ENCODE assay signal across 8 mouse cellular contexts in the genomic region with DNA sequence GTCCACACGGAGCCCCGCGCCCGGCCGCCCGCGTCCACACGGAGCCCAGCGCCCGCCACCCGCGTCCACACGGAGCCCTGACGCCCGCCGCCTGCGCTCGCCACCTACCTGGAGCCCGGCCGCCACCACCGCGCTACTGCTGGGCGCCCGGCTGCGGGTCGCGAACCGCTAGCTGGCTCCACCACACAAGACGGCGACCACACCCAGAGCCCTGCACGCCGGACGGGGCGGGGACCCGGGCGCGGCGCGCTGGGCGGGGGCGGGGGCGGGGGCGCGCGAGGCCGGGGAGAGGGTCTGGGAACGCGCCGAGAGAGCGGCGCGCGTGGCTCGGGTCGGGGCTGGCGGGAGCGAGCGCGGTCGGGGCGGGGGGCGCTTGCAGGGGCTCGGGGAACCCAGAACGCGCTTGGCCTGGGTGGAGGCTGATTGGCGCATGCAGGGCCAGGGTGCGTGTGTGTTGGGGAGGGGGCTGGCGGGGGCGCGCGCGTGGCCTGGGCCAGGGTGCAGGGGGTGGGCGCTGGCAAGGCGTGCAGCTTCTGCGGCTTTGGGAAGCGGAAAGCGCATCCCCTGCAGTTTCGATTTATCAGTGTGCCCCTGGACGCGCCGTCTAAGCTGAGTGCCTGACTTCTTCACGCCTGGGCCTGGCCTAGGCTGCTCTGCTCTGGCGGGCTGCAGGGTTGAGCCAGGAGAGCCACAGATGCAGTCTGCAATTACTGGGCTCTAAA. TPM values are rescaled to one million over a fixed set of nuclear protein-coding genes. Genes with fewer than 3 reads are reported as not detected.
DNase-seq lines count a peak whose midpoint lies in the region; ATAC-seq and TF ChIP-seq lines count a peak whose summit lies in the region.

A gene (minus strand): TSS at position 255 of the 722 bp plus-strand sequence.

- H3K27me3 ChIP-seq in MEL (ENCODE audit: control insufficient read depth in 1 of 2, insufficient read depth in 2 of 2, low read length in 2 of 2), result no peaks in the 10 kb centered on the region
- H3K27me3 ChIP-seq in hindbrain, embryonic 13.5 days, result no peaks in the 10 kb centered on the region

- WGBS in hindbrain, embryonic 13.5 days, result under 1% methylated on average over 51 of the region's 83 CpGs
- WGBS in macrophage (ENCODE audit: missing documents), result 2% methylated on average over 68 of the region's 83 CpGs

- peak; percentile 39 to 70; a peak in 3 of 4 replicates for TF ChIP-seq POLR2A in MEL (IDR thresholded peaks at IDR 0.05; ENCODE audit: control insufficient read depth in 1 of 2, insufficient read depth in 1 of 2, low read depth in 1 of 2, low read length in 2 of 2, poor library complexity in 1 of 2)

- H3K27ac ChIP-seq in MEL (ENCODE audit: control insufficient read depth, low read depth, low read length) (peak within 1 kb of the TSS; percentile 40), macrophage (no peak within 1 kb of the TSS)
- H3K27ac ChIP-seq in hindbrain, embryonic 13.5 days, result peak within 1 kb of the TSS; percentile 83

- ATAC-seq in hindbrain, embryonic 13.5 days (ENCODE audit: low FRiP score), result peak; percentile 94
- no peak for ATAC-seq in monocyte, adult 5-6 weeks (replicated peaks; ENCODE audit: insufficient number of reproducible peaks, low FRiP score, low TSS enrichment, poor library complexity, severe bottlenecking)

- peak within 1 kb of the TSS; percentile 54 for H3K4me2 ChIP-seq in hindbrain, embryonic 13.5 days

- peak within 1 kb of the TSS; percentile 90 for H3K9ac ChIP-seq in MEL (ENCODE audit: control insufficient read depth, low read depth, low read length, poor library complexity, severe bottlenecking)
- peak within 1 kb of the TSS; percentile 76 for H3K9ac ChIP-seq in hindbrain, embryonic 13.5 days

- TF ChIP-seq RAD21 in MEL (IDR thresholded peaks at IDR 0.05; ENCODE audit: low read depth, low read length), result no peak

- H3K4me3 ChIP-seq in MEL (ENCODE audit: control insufficient read depth in 1 of 2, insufficient read depth in 1 of 2, low read depth in 2 of 2, low read length in 2 of 2) (peak within 1 kb of the TSS; percentile 88 to 99), macrophage (ENCODE audit: inconsistent target) (peak within 1 kb of the TSS; percentile 38)
- H3K4me3 ChIP-seq in hindbrain, embryonic 13.5 days, result peak within 1 kb of the TSS; percentile 66

- H3K79me2 ChIP-seq in MEL (ENCODE audit: control insufficient read depth, insufficient read depth, low read length, poor library complexity), result peaks cover 15% of the 10 kb centered on the region
- H3K79me2 ChIP-seq in macrophage (ENCODE audit: inconsistent target), result no peaks in the 10 kb centered on the region

- TF ChIP-seq CTCF in MEL (IDR thresholded peaks at IDR 0.05 in 2 of 3, conservative IDR thresholded peaks at IDR 0.05 in 1 of 3; ENCODE audit: control insufficient read depth in 1 of 3, insufficient read depth in 1 of 3, low read depth in 2 of 3, low read length in 3 of 3, poor library complexity in 1 of 3, severe bottlenecking in 1 of 3), result no peak

- H3K36me3 ChIP-seq in MEL (ENCODE audit: control insufficient read depth in 1 of 2, insufficient read depth in 2 of 2, low read length in 2 of 2) (peaks cover 0 to 31% of the 10 kb centered on the region in 2 experiments; a peak in 2 of 4 replicates), macrophage (ENCODE audit: inconsistent target) (no peaks in the 10 kb centered on the region)
- H3K36me3 ChIP-seq in hindbrain, embryonic 13.5 days, result no peaks in the 10 kb centered on the region; the same call in 1 of the 2 replicates

- DNase-seq in MEL (ENCODE audit: low read depth, low spot score), result peak; percentile 71
- peak; percentile 61 to 78 for DNase-seq in adrenal gland, postnatal 36 days
- DNase-seq in forelimb bud, embryonic 11.5 days (ENCODE audit: low read depth, low spot score), result peak; percentile 68
- no peak for DNase-seq in left cerebral cortex, adult 8-10 months (ENCODE audit: low spot score in 2 of 2)
- peak; percentile 80 for DNase-seq in right cerebral cortex, postnatal 4 days

- H3K9me3 ChIP-seq in MEL (replicated peaks; ENCODE audit: insufficient read depth, low read length), result no peaks in the 10 kb centered on the region
- no peaks in the 10 kb centered on the region for H3K9me3 ChIP-seq in hindbrain, embryonic 13.5 days

- TF ChIP-seq EP300 in MEL (IDR thresholded peaks at IDR 0.05; ENCODE audit: low read depth in 1 of 2, low read length in 2 of 2), result no peak; a peak in 1 of 4 replicates

- peaks cover 14 to 21% of the 10 kb centered on the region in 2 experiments for H3K4me1 ChIP-seq in MEL (ENCODE audit: control insufficient read depth in 1 of 2, insufficient read depth in 2 of 2, low read length in 2 of 2)
- H3K4me1 ChIP-seq in hindbrain, embryonic 13.5 days (replicated peaks), result peaks cover 19% of the 10 kb centered on the region

TF ChIP-seq in MEL, 35 proteins besides CTCF, POLR2A, EP300 and RAD21:
- TF ChIP-seq MAFK (IDR thresholded peaks at IDR 0.05; ENCODE audit: borderline replicate concordance, low read depth, low read length) (no peak), HCFC1 (IDR thresholded peaks at IDR 0.05; ENCODE audit: low read depth, low read length) (0 out of 2 replicates have a peak, but pooled peaks have one; percentile 24), TCF12 (IDR thresholded peaks at IDR 0.05; ENCODE audit: low read depth, low read length) (peak; percentile 31; the same call in 1 of the 2 replicates), NELFE (IDR thresholded peaks at IDR 0.05; ENCODE audit: low read depth, low read length) (peak; percentile 48; the same call in 1 of the 2 replicates), CHD1 (IDR thresholded peaks at IDR 0.05; ENCODE audit: low read depth, low read length) (no peak), GATA1 (IDR thresholded peaks at IDR 0.05; ENCODE audit: low read depth, low read length) (no peak), USF2 (IDR thresholded peaks at IDR 0.05; ENCODE audit: borderline replicate concordance in 1 of 2, insufficient read depth in 1 of 2, low read depth in 1 of 2, low read length in 2 of 2) (no peak), SMC3 (IDR thresholded peaks at IDR 0.05; ENCODE audit: low read depth, low read length) (no peak), MYB (IDR thresholded peaks at IDR 0.05; ENCODE audit: low read depth, low read length) (no peak), MXI1 (IDR thresholded peaks at IDR 0.05; ENCODE audit: low read depth, low read length) (peak; percentile 73), TAL1 (IDR thresholded peaks at IDR 0.05; ENCODE audit: low read length) (no peak), ZMIZ1 (IDR thresholded peaks at IDR 0.05; ENCODE audit: low read depth, low read length) (0 out of 2 replicates have a peak, but pooled peaks have one; percentile 51), SIN3A (IDR thresholded peaks at IDR 0.05; ENCODE audit: low read length) (peak; percentile 43; the same call in 1 of the 2 replicates)

RNA-seq across cellular contexts. Expression of the gene that starts here (rescaled TPM):
- 61.2 and 62.4 TPM in 2 replicates for total RNA-seq in MEL (2012; rRNA removed)
- 10 to 100 TPM in 1 of 2 experiments, not detected in 1; 49.5 TPM for polyA plus RNA-seq in MEL (2012; ENCODE audit: insufficient read depth in 1 of 2, insufficient read length in 2 of 2, low read depth in 1 of 2, low replicate concordance in 2 of 2, missing spikeins in 1 of 2)
- total RNA-seq in adrenal gland, postnatal 36 days (2021), result 10 to 100 TPM; 42.2 to 79.8 TPM
- polyA plus RNA-seq in hindbrain, embryonic 13.5 days (2015; fragmentation: Nextera tagmentation; extraction: Ambion mirVana), result 79.5 and 80.8 TPM in 2 replicates
- total RNA-seq in left cerebral cortex, adult 8-10 months (2022), result 10 to 100 TPM; 25.6 to 41.5 (median 36.0) TPM
- 100 to 1,000 TPM in 1 of 26 experiments, 10 to 100 TPM in 21, 1 to 10 TPM in 4; 3.9 to 319 (median 21.7) TPM for total RNA-seq in macrophage (2018; cell fraction: chromatin; rRNA removed)
- 10 to 100 TPM in 9 of 26 experiments, 1 to 10 TPM in 17; 3.1 to 21.1 (median 7.7) TPM for total RNA-seq in macrophage (2018; cell fraction: cytosol; rRNA removed)
- 100 to 1,000 TPM in 1 of 26 experiments, 10 to 100 TPM in 18, 1 to 10 TPM in 7; 3.4 to 232 (median 16.1) TPM for total RNA-seq in macrophage (2018; cell fraction: nucleus; rRNA removed)
- 2.9 to 6.5 TPM (median 6.1 TPM) in 3 replicates for polyA plus RNA-seq in macrophage (2018)
- total RNA-seq in monocyte, adult 5-6 weeks (2017), result 1.4 to 6.0 TPM (median 5.7 TPM) in 3 replicates

Comparison
In these comparisons a context has a peak if more than half of its experiments do, and no peak if none do; other contexts are left out.
1. DNase-seq: peak in MEL (single experiment), adrenal gland, postnatal 36 days (2 of 2), forelimb bud, embryonic 11.5 days (single experiment) and right cerebral cortex, postnatal 4 days (single experiment); none in left cerebral cortex, adult 8-10 months (0 of 2).
2. H3K4me3 ChIP-seq: peak in every context shown above with its lines; median percentile 94 in MEL; 66 in hindbrain, embryonic 13.5 days; 38 in macrophage.